Mouse (Mus musculus): ENCODE results near the gene Oca2.

DNA sequence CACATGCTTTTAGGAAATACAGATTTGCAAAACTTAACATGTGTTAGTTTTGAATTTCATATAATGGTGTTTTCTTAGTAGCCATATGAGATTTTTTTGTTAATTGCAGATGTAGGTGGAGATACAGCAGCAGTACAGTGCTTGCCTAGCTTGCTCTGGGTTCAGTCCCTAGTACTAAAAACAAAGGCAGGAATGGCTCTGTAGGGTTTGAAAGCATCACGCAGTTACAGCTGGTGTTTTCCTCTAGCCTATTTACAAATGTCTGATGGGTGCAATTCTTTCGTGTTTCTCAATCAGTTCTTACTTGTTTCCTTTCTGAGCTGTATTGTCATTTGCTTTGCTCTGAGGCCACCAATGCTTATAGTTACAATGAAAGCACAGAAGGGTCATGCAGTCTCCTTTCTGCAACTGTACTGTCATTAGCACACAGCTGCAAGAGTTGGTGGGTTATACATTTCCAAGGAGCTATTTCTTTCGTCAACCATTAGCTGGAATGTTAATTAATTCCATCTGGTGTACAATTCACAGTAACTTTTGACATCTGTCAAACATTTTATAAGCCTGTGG, 18.4 kb downstream of the Oca2 start:
- no peak for TF ChIP-seq CTCF (IDR thresholded peaks at IDR 0.05; ENCODE audit: extremely low read depth, insufficient read depth, low read length)
- TF ChIP-seq POLR2A (IDR thresholded peaks at IDR 0.05; ENCODE audit: extremely low read depth, insufficient read depth, low read length), result no peak

Data from cortical plate, adult 2 months (tissue).